Mouse (Mus musculus) E14TG2a.4 (cell line): Measurements from ENCODE around the gene Eif5b.
"Not testable (repeated sequence)": the region's sequence is repeated elsewhere in the genome, so short reads cannot be mapped to it uniquely, and the experiment has no call there.

Experiments used
- H3K27me3 ChIP-seq: 2 replicates; pipeline ENCODE4 v1.6.1; 2014; ENCODE audit warnings: low read length, control low read depth; ENCODE audit not compliant: insufficient read depth
- H3K36me3 ChIP-seq: 2 replicates; pipeline ENCODE4 v1.6.1; 2014; ENCODE audit warnings: low read length, control low read depth; ENCODE audit not compliant: insufficient read depth
- H3K4me1 ChIP-seq: replicated peaks from 2 replicates; pipeline ENCODE4 v1.6.1; 2014; ENCODE audit warnings: low read depth, low read length, control low read depth
- H3K4me3 ChIP-seq: replicated peaks from 2 replicates; pipeline ENCODE4 v1.5.1; 2014; ENCODE audit warnings: mild to moderate bottlenecking, low read length
- H3K9me3 ChIP-seq: 2 replicates; pipeline ENCODE4 v1.6.1; 2014; ENCODE audit warnings: low read length, control low read depth
- CTCF ChIP-seq: conservative IDR thresholded peaks from 2 replicates; pipeline ENCODE4 v1.5.1; 2014; ENCODE audit warnings: low read length
- NANOG ChIP-seq: IDR thresholded peaks from 2 replicates; pipeline ENCODE4 v1.6.1; 2014; ENCODE audit warnings: borderline replicate concordance, low read length, mixed read lengths
- POU5F1 ChIP-seq: IDR thresholded peaks from 2 replicates; pipeline ENCODE4 v1.6.1; 2014; ENCODE audit warnings: low read length, borderline replicate concordance

Gene Eif5b

DNA sequence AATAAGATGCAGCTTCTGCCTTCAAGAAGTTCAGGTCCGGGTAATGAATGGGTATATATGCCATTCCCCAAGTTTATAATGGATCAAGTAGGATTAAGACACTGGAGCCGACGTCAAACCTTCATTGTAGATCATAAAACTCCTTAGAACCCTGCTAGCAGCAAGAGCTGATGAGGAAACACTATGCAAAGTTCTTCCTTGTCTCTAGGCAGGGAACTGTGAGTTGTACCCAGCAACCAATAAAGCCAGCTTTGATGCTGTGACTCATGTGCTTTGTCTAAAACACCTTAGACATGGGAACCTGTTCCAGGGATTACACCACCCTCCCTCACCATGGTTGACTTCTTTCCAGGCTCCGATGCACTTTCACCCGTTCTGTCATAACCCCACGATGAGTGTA is 29.1 kb upstream of the Eif5b start:
- no peak for TF ChIP-seq POU5F1
- no peak for TF ChIP-seq NANOG
- no peak for TF ChIP-seq CTCF
- no peaks in the 10 kb centered on the region for H3K27me3 ChIP-seq
- no peaks in the 10 kb centered on the region for H3K36me3 ChIP-seq
- H3K4me1 ChIP-seq: peaks cover 13% of the 10 kb centered on the region
- no peak overlapping the region for H3K4me3 ChIP-seq
- no peaks in the 10 kb centered on the region for H3K9me3 ChIP-seq

DNA sequence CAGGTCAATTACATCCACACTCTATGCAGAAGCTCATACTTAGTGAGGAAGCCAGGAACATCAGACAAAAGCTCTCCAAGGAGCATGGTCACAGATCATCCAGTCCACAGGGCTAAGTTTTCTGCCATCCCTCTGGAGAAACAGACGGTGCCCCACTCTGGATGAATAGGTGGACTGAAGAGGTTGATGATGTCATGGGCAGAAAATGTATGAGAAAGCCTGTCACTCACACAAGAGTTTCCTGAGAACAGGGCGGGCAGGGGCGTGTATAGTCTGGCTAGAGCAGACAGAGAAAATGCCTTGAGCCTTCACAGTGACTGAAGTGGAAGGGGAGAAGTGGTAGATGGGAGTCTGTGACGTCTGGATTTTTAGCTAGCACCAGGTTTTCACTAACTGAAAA is 26.3 kb upstream of the Eif5b start:
- H3K36me3 ChIP-seq: no peaks in the 10 kb centered on the region
- H3K27me3 ChIP-seq: no peaks in the 10 kb centered on the region

DNA sequence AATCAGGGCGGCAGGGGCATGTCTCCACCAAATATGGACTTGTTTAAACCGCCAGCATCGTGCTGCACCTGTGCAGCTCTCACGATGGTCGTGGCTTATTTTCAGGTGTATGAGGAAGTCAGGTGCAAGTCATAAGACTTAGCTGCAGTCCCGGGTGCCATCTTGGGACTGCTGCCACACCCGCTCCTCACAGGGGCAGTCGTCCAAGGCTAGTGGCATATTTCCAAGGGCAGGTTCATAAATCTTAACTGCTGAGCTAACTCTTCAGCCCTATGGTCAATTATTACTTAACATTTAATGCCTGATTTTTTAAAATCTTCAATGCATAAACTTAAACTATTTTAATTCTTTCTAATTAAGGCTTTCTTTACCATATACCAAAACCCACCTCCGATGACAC is 21.1 kb upstream of the Eif5b start:
- H3K36me3 ChIP-seq, H3K27me3 ChIP-seq, H3K9me3 ChIP-seq, H3K4me1 ChIP-seq, H3K4me3 ChIP-seq: not testable (repeated sequence)

More for the DNA sequence above, 26.3 kb upstream of the Eif5b start:
- no peaks in the 10 kb centered on the region for H3K4me1 ChIP-seq
- TF ChIP-seq POU5F1 (no peak), NANOG (no peak)
- no peak overlapping the region for H3K4me3 ChIP-seq
- H3K9me3 ChIP-seq: no peaks in the 10 kb centered on the region

DNA sequence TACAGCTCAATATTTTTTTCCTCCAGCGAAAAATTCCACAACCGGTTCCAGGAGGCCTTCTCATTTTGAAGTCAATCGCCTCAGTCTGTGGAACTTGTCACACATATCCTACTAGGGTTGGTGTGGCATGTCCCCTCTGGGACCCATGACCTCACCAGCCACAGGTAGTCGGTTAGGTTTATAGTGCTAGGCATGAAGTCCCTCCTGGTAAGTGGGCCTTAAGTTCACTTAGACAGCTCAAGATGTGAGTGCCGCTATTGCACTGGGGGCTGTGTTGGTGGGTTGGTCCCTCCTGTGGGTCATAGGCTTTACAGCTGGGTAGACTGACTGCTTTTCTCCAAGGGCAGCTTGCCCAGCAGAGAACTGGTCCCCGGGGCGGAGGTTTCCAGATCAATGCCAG is 20.5 kb upstream of the Eif5b start:
- Histone ChIP-seq H3K4me1 (no peaks in the 10 kb centered on the region), H3K36me3 (no peaks in the 10 kb centered on the region), H3K9me3 (no peaks in the 10 kb centered on the region), H3K27me3 (no peaks in the 10 kb centered on the region), H3K4me3 (no peak overlapping the region)
- TF ChIP-seq POU5F1: no peak
- no peak for TF ChIP-seq CTCF
- TF ChIP-seq NANOG: no peak

DNA sequence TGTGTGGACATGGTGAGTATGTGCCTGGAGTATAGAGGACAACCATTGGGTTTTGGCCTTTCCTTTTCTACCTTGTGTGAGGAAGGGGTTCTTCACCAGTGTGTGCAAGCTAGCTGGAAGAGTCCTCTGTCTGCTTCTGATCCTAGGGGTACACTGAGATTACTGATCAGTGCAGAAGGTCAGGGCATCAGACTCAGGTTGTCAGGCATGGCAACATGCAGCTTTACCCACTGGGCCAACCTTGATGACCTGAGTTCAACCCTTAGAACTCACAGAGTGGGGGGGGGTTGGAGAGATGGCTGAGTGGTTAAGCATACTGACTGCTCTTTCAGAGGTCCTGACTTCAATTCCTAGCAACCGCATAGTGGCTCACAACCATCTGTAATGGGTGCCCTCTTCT is 13.5 kb upstream of the Eif5b start:
- Histone ChIP-seq H3K27me3 (no peaks in the 10 kb centered on the region), H3K9me3 (no peaks in the 10 kb centered on the region), H3K4me1 (peaks cover 12% of the 10 kb centered on the region), H3K36me3 (peaks cover 41% of the 10 kb centered on the region), H3K4me3 (no peak overlapping the region)
- no peak for TF ChIP-seq NANOG
- TF ChIP-seq POU5F1: no peak
- TF ChIP-seq CTCF: no peak

DNA sequence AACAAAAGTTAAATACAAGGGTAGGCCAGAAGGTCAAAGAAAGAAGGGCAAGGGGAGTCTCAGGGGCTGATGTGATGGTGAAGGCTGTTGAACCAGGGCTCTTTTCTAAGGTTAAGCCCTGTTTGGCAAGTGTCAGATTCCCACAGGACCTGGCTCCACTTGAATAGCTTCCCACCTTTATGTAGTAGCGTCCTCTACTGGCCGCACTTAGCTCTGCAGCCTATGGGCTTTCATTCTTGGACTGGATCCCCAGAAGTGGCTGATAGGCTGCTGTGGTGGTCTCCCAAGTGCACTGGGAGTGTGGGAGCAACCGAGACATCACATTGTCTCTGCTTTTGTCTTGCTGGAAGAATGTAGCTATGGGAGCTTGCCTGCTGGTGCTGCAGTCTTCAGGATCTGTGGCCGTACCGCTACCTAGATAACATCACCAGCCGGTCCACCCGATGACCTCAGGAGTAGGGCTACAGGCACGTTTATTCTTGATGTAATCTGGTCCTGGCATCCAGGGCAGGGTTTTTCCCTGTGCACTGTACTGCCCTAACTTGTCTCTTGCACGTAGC is 12.0 kb upstream of the Eif5b start:
- peaks cover 12% of the 10 kb centered on the region for H3K4me1 ChIP-seq
- no peaks in the 10 kb centered on the region for H3K27me3 ChIP-seq
- no peaks in the 10 kb centered on the region for H3K9me3 ChIP-seq
- TF ChIP-seq CTCF (peak; percentile 100), POU5F1 (no peak), NANOG (no peak)
- H3K36me3 ChIP-seq: peaks cover 56% of the 10 kb centered on the region
- no peak overlapping the region for H3K4me3 ChIP-seq

DNA sequence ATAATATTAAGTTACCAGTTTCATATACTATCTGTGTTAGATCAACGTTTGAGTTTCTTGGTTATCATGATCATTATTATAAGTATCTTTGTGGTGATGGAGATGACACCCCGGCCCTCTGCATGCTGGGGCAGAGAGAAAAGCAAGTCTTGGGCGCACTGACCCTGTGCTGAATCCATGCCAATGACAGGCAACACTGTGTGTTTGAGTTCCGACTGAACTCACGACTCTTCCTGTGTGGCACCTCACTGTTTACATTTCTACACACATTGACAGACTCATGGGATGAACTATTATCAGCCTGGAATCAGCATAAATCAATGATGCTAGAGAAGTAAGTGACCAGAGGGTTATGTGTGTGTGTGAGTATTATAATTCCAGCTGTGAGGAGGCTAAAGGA is 10.0 kb upstream of the Eif5b start:
- H3K4me3 ChIP-seq: no peak overlapping the region

DNA sequence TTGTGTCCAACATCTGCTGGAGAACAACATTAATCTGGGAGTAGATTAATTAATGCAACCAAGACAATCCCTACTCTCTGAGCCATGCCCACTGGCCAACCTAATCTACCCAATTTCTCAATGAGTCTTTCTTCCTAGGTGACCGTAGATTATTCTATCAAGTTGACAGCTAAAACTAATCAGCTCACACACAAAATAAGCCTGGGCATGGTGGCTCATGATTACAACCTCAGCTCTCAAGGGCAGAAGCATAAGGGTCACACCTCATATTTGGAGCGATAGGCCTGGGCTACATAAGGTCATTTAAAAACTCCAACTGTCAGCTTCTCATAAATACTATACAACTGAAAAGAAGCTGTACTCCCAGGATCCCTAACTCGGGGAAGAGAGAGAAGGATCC is 1.6 kb upstream of the Eif5b start:
- Histone ChIP-seq H3K9me3 (no peaks in the 10 kb centered on the region), H3K27me3 (no peaks in the 10 kb centered on the region), H3K4me1 (peaks cover 39% of the 10 kb centered on the region), H3K36me3 (peaks cover 48% of the 10 kb centered on the region), H3K4me3 (peak overlapping the region; percentile 92)
- TF ChIP-seq NANOG (no peak), POU5F1 (no peak), CTCF (no peak)

More for the DNA sequence above, 10.0 kb upstream of the Eif5b start:
- no peaks in the 10 kb centered on the region for H3K27me3 ChIP-seq
- peaks cover 12% of the 10 kb centered on the region for H3K4me1 ChIP-seq
- no peak for TF ChIP-seq CTCF
- no peak for TF ChIP-seq POU5F1
- no peak for TF ChIP-seq NANOG
- peaks cover 76% of the 10 kb centered on the region for H3K36me3 ChIP-seq
- no peaks in the 10 kb centered on the region for H3K9me3 ChIP-seq

DNA sequence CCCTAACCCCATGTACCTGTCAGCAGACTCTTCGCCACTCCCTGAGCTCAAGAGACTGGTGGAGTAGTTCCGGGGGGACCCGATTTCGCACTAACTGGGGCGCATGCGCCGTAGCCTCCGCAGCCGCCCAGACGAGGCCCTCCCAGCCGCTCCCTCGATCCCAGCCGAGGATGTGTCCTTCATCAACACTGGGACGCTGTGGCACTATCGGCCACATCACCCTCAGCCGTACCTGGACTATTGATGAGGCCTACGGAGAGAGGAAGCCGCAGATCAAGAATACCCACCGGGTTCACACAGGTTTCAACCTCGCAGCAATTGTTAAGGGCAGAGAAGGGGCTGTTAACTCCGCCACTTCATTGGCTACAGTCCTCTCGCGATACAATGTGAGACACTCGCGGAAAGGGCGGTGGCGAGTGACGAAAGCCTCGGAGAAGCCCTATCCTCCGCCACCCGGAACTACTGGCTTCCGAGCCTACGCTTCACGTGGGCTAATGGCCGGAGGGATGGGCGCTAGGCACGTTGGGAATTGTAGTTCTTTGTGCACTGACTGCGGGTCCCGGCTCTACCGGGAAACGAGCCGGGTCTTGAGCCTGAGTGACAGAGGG is 829 bp upstream of the Eif5b start:
- H3K9me3 ChIP-seq: no peaks in the 10 kb centered on the region
- H3K36me3 ChIP-seq: peaks cover 44% of the 10 kb centered on the region
- peak overlapping the region; percentile 92 for H3K4me3 ChIP-seq
- TF ChIP-seq POU5F1 (no peak), NANOG (no peak), CTCF (no peak)
- no peaks in the 10 kb centered on the region for H3K27me3 ChIP-seq
- H3K4me1 ChIP-seq: peaks cover 46% of the 10 kb centered on the region
